Mouse (Mus musculus) urinary bladder, postnatal 25 days (tissue): ENCODE results near the gene Rnf157.
A peak's percentile ranks its signal among the peaks of the same experiment; 100 is the strongest.
"Not testable (repeated sequence)": the region's sequence is repeated elsewhere in the genome, so short reads cannot be mapped to it uniquely, and the experiment has no call there.

ENCODE experiments used
- DNase-seq: peaks from one replicate; pipeline ENCODE4 v3.0.0; 2022; ENCODE audit warnings: low spot score

The Rnf157 gene

GRCm38 (mm10) chr11:116434287-116434966, 21.6 kb upstream of the Rnf157 start:
- peak; percentile 65 for DNase-seq

GRCm38 (mm10) chr11:116433356-116434286, 20.8 kb upstream of the Rnf157 start, which contains the start of gene Ubald2:
Ubald2 (plus strand) TSS chr11:116434094.
- peak; percentile 95 for DNase-seq

GRCm38 (mm10) chr11:116432593-116433355, 19.9 kb upstream of the Rnf157 start:
- no peak for DNase-seq

- DNase-seq = no peak
Measured at GRCm38 (mm10) chr11:116432127-116432526, 19.3 kb upstream of the Rnf157 start.

GRCm38 (mm10) chr11:116431428-116432077, 18.7 kb upstream of the Rnf157 start:
- no peak for DNase-seq

- DNase-seq = no peak
Measured at GRCm38 (mm10) chr11:116430723-116431427, 18.0 kb upstream of the Rnf157 start.

GRCm38 (mm10) chr11:116429862-116430613, 17.2 kb upstream of the Rnf157 start:
- DNase-seq = no peak

- no peak for DNase-seq
Measured at GRCm38 (mm10) chr11:116428872-116429859, 16.3 kb upstream of the Rnf157 start.

GRCm38 (mm10) chr11:116426852-116427575, 14.2 kb upstream of the Rnf157 start:
- DNase-seq = no peak

GRCm38 (mm10) chr11:116426328-116426727, 13.5 kb upstream of the Rnf157 start:
- DNase-seq = not testable (repeated sequence)

GRCm38 (mm10) chr11:116424621-116425407, 12.0 kb upstream of the Rnf157 start:
- no peak for DNase-seq

GRCm38 (mm10) chr11:116423782-116424620, 11.2 kb upstream of the Rnf157 start:
- no peak for DNase-seq

- no peak for DNase-seq
Measured at GRCm38 (mm10) chr11:116423214-116423613, 10.4 kb upstream of the Rnf157 start.

- DNase-seq = no peak
Measured at GRCm38 (mm10) chr11:116422562-116422961, 9.7 kb upstream of the Rnf157 start.

GRCm38 (mm10) chr11:116421102-116421501, 8.3 kb upstream of the Rnf157 start:
- DNase-seq = no peak

- DNase-seq = no peak
Measured at GRCm38 (mm10) chr11:116418841-116419462, 6.1 kb upstream of the Rnf157 start.
